Mouse (Mus musculus) adrenal gland, adult 10 weeks (tissue): ENCODE results near the gene Slc22a2. TPM values are rescaled to one million over a fixed set of nuclear protein-coding genes. Genes with fewer than 3 reads are reported as not detected.

Experiments
- polyA plus RNA-seq: library from polyadenylated mRNA; stranded (reverse); fragments of 350-450 nt; fragmentation: Illumina TruSeq; extraction: RNeasy Lipid Tissue Mini Kit (QIAGEN cat#74804); gene quantifications from one replicate; pipeline ENCODE4 v1.2.3, GENCODE M21; 2014; ENCODE audit warnings: low read depth, low replicate concordance

Gene Slc22a2
- polyA plus RNA-seq, result not detected

GRCm38 (mm10) chr17:12583991-12584390 is at the start of gene Slc22a2:
Gene Slc22a2, plus strand, starts transcription at chr17:12584132.

GRCm38 (mm10) chr17:12675646-12676045 is 91.7 kb downstream of the Slc22a2 start, which contains the start of gene Slc22a1:
Gene Slc22a1, minus strand, starts transcription at chr17:12675829.

Other genes starting within 250 kb of the Slc22a2 start
- gene Plg, start 205.5 kb upstream of the Slc22a2 start, polyA plus RNA-seq, result not detected
- gene Slc22a3, start 76.4 kb upstream of the Slc22a2 start, polyA plus RNA-seq, result 5.0 TPM
- not detected for gene Slc22a1, start 91.7 kb downstream of the Slc22a2 start, polyA plus RNA-seq
- gene Igf2r, start 185.5 kb downstream of the Slc22a2 start, polyA plus RNA-seq, result 26.9 TPM